Mouse (Mus musculus) heart, postnatal 0 days (tissue): Measurements from ENCODE around the gene Susd3.

ENCODE experiments used
- CTCF ChIP-seq: IDR thresholded peaks from 2 replicates; pipeline ENCODE4 v1.5.1; 2016; ENCODE audit warnings: antibody characterized with exemption, control low read depth, low read depth
- EP300 ChIP-seq: IDR thresholded peaks from 2 replicates; pipeline ENCODE4 v1.6.1; 2016; ENCODE audit warnings: antibody characterized with exemption, low read depth

DNA sequence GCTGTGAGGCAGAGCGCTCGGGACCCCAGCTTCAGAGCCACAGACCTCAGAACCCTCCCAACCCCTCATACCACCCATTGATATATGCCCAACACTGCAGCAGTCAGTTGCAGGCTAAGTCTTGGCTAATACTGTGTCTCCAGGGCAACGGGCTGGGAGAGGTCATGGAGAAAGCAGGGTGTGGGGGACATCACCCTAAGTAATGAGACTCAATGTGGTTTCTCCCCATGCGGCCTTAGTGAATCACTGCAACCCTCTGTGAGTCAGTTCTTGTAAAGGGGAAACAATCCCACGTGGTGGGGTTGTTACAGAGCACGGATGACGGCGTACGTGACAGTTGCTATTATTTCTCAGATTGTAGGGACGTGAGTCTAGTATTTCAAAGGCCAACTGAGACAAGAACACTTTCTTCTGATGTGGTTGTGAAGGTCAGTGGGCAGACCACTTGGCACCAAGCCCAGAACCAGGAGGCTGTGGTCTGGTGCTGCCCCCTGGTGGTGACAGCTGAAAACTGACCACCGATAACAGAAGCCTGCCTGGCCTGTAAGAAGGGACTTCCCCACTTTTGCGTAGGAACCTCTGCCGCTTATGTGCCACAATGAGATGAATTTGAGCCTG, 43.0 kb downstream of the Susd3 start:
- TF ChIP-seq CTCF: peak; percentile 91
- TF ChIP-seq EP300: peak; percentile 76
